Mouse (Mus musculus): ENCODE data around the gene Hist2h2bb.
"Not testable (repeated sequence)": the region's sequence is repeated elsewhere in the genome, so short reads cannot be mapped to it uniquely, and the experiment has no call there.

The Hist2h2bb gene

GRCm38 (mm10) chr3:96239949-96240798, 29.4 kb upstream of the Hist2h2bb start, which contains the start of gene Hist2h2aa2:
Hist2h2aa2 (minus strand) TSS chr3:96240276.
- not testable (repeated sequence) for DNase-seq (ENCODE audit: low read depth)

GRCm38 (mm10) chr3:96240799-96241197, 28.8 kb upstream of the Hist2h2bb start:
- DNase-seq (ENCODE audit: low read depth): no peak

GRCm38 (mm10) chr3:96243921-96244572, 25.5 kb upstream of the Hist2h2bb start:
- no peak for DNase-seq (ENCODE audit: low read depth)

- not testable (repeated sequence) for DNase-seq (ENCODE audit: low read depth)
Measured at GRCm38 (mm10) chr3:96245003-96245886, 24.3 kb upstream of the Hist2h2bb start, which contains the start of gene Hist2h2aa1. Hist2h2aa1 (plus strand) TSS chr3:96245497.

- not testable (repeated sequence) for DNase-seq (ENCODE audit: low read depth)
Measured at GRCm38 (mm10) chr3:96246018-96246417, 23.5 kb upstream of the Hist2h2bb start.

- not testable (repeated sequence) for DNase-seq (ENCODE audit: low read depth)
Measured at GRCm38 (mm10) chr3:96246427-96246856, 23.1 kb upstream of the Hist2h2bb start, which contains the start of gene Hist2h3c1. Hist2h3c1 (plus strand) TSS chr3:96246685.

- DNase-seq (ENCODE audit: low read depth): no peak
Measured at GRCm38 (mm10) chr3:96247356-96248140, 22.0 kb upstream of the Hist2h2bb start.

GRCm38 (mm10) chr3:96248141-96249033, 21.2 kb upstream of the Hist2h2bb start:
- DNase-seq (ENCODE audit: low read depth): no peak

GRCm38 (mm10) chr3:96249034-96249345, 20.6 kb upstream of the Hist2h2bb start:
- no peak for DNase-seq (ENCODE audit: low read depth)

GRCm38 (mm10) chr3:96250890-96251289, 18.7 kb upstream of the Hist2h2bb start:
- DNase-seq (ENCODE audit: low read depth): no peak

- no peak for DNase-seq (ENCODE audit: low read depth)
Measured at GRCm38 (mm10) chr3:96251787-96252186, 17.8 kb upstream of the Hist2h2bb start.

GRCm38 (mm10) chr3:96254683-96255355, 14.7 kb upstream of the Hist2h2bb start:
- no peak for DNase-seq (ENCODE audit: low read depth)

- DNase-seq (ENCODE audit: low read depth): no peak
Measured at GRCm38 (mm10) chr3:96255926-96256593, 13.5 kb upstream of the Hist2h2bb start.

- DNase-seq (ENCODE audit: low read depth): no peak
Measured at GRCm38 (mm10) chr3:96257190-96257589, 12.4 kb upstream of the Hist2h2bb start.

- no peak for DNase-seq (ENCODE audit: low read depth)
Measured at GRCm38 (mm10) chr3:96260220-96260619, 9.3 kb upstream of the Hist2h2bb start.

GRCm38 (mm10) chr3:96261623-96262022, 7.9 kb upstream of the Hist2h2bb start:
- DNase-seq (ENCODE audit: low read depth): no peak

- no peak for DNase-seq (ENCODE audit: low read depth)
Measured at GRCm38 (mm10) chr3:96262216-96262875, 7.2 kb upstream of the Hist2h2bb start.

- peak; percentile 94 for DNase-seq (ENCODE audit: low read depth)
Measured at GRCm38 (mm10) chr3:96262979-96263550, 6.5 kb upstream of the Hist2h2bb start, which contains the start of gene Hist2h4. Hist2h4 (minus strand) TSS chr3:96263311.
